Mouse (Mus musculus): Measurements from ENCODE around the gene Plekhm2. TPM values are rescaled to one million over a fixed set of nuclear protein-coding genes. Genes with fewer than 3 reads are reported as not detected.

The Plekhm2 gene
- polyA plus RNA-seq, 1 experiment from 2014 or later = 3.5 TPM

DNA sequence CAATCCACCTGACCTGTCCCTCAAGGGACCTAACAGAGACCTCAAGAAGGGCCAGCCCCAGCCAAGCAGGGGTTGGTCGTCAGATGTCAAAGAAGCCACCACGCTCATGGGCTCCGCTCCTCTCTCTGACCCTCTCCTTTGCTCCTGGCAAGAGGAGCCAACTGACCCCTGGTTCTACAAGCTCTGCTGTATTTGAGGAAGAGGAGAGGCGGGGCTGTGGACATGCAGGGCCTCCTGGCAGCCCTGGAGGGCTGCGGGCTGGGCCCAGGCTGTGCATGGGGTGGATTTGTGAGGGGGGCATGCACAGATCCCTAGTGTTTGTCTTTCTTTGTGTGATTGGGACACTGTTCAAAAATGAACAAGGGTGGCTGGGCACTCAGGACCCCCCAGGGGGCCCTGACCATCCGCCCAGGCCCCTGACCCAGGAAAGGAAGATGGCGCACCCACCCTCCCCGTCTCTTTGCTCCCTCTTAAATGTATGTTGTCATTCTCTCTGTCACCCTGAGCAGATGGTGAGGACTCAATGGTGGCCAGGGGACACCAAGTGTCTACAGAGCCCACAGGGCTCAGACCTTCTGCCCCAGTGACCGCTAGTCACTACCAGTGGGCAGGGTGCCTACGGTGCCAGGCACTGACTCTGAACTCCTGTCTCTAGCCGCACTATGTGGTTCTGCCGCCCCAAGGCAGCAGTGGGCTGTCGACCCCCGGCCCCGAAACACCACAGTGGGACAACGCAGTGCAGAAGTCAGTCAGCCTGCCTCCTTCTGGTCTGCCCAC, 38.7 kb downstream of the Plekhm2 start:
- Histone ChIP-seq H3K27me3 (ENCODE audit: control insufficient read depth, insufficient read depth, low read length) (no peaks in the 10 kb centered on the region), H3K36me3 (replicated peaks; ENCODE audit: control insufficient read depth, insufficient read depth, low read depth, low read length) (peaks cover 13% of the 10 kb centered on the region), H3K9ac (replicated peaks; ENCODE audit: low read length) (no peak overlapping the region), H3K27ac (replicated peaks; ENCODE audit: low read depth, low read length) (0 out of 2 replicates have a peak overlapping the region, but pooled peaks have one; percentile 9), H3K4me3 (ENCODE audit: low read depth, low read length) (no peak overlapping the region), H3K9me3 (replicated peaks; ENCODE audit: control insufficient read depth, low read length) (no peaks in the 10 kb centered on the region), H3K4me1 (ENCODE audit: control insufficient read depth, insufficient read depth, low read length) (no peaks in the 10 kb centered on the region), H3K4me2 (ENCODE audit: low read depth, low read length) (no peak overlapping the region)
- DNase-seq (ENCODE audit: low spot score) = no peak
- ATAC-seq (replicated peaks; ENCODE audit: insufficient number of reproducible peaks, low FRiP score, low TSS enrichment, low read depth) = no peak
- WGBS = 88% methylated on average over 16 of the region's 16 CpGs

GRCm38 (mm10) chr4:141624983-141625773, 39.5 kb downstream of the Plekhm2 start:
- Histone ChIP-seq H3K4me3 (ENCODE audit: low read depth, low read length) (no peak overlapping the region), H3K4me2 (ENCODE audit: low read depth, low read length) (no peak overlapping the region), H3K4me1 (ENCODE audit: control insufficient read depth, insufficient read depth, low read length) (no peaks in the 10 kb centered on the region), H3K9me3 (replicated peaks; ENCODE audit: control insufficient read depth, low read length) (no peaks in the 10 kb centered on the region), H3K27ac (replicated peaks; ENCODE audit: low read depth, low read length) (no peak overlapping the region), H3K27me3 (ENCODE audit: control insufficient read depth, insufficient read depth, low read length) (no peaks in the 10 kb centered on the region), H3K36me3 (replicated peaks; ENCODE audit: control insufficient read depth, insufficient read depth, low read depth, low read length) (peaks cover 11% of the 10 kb centered on the region), H3K9ac (replicated peaks; ENCODE audit: low read length) (no peak overlapping the region)
- ATAC-seq (replicated peaks; ENCODE audit: insufficient number of reproducible peaks, low FRiP score, low TSS enrichment, low read depth) = no peak
- DNase-seq (ENCODE audit: low spot score) = peak; percentile 40
- WGBS = 71% methylated on average over 19 of the region's 19 CpGs

DNA sequence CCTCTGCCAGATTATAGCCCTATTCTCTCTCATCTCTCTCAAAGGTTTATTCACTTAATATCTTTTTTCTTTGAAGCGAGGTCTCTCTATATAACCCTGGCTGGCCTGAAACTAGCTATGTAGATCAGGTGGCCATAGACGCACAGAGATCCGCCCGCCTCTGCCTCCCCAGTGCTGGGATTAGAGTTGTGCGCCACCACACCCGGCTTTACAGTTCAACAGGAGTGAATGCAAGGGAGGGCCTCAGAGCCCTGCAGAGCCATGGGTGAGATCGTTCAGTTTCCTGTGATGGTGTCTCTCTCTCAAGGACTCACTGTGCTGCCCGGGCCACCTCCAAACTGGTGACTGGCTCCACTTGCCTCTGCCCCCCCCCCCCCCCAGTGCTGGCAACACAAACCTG, 40.6 kb downstream of the Plekhm2 start:
- Histone ChIP-seq H3K9ac (replicated peaks; ENCODE audit: low read length) (no peak overlapping the region), H3K4me2 (ENCODE audit: low read depth, low read length) (no peak overlapping the region), H3K4me1 (ENCODE audit: control insufficient read depth, insufficient read depth, low read length) (no peaks in the 10 kb centered on the region), H3K9me3 (replicated peaks; ENCODE audit: control insufficient read depth, low read length) (no peaks in the 10 kb centered on the region), H3K27me3 (ENCODE audit: control insufficient read depth, insufficient read depth, low read length) (no peaks in the 10 kb centered on the region), H3K4me3 (ENCODE audit: low read depth, low read length) (no peak overlapping the region), H3K27ac (replicated peaks; ENCODE audit: low read depth, low read length) (no peak overlapping the region), H3K36me3 (replicated peaks; ENCODE audit: control insufficient read depth, insufficient read depth, low read depth, low read length) (peaks cover 5% of the 10 kb centered on the region)
- DNase-seq (ENCODE audit: low spot score) = no peak
- ATAC-seq (replicated peaks; ENCODE audit: insufficient number of reproducible peaks, low FRiP score, low TSS enrichment, low read depth) = no peak
- 93% methylated on average over 8 of the region's 8 CpGs for WGBS

- no peaks in the 10 kb centered on the region for H3K4me1 ChIP-seq (ENCODE audit: control insufficient read depth, insufficient read depth, low read length)
- H3K4me3 ChIP-seq (ENCODE audit: low read depth, low read length) = no peak within 1 kb of the TSS
- no peak within 1 kb of the TSS for H3K9ac ChIP-seq (replicated peaks; ENCODE audit: low read length)
- H3K4me2 ChIP-seq (ENCODE audit: low read depth, low read length) = no peak within 1 kb of the TSS
- H3K27ac ChIP-seq (replicated peaks; ENCODE audit: low read depth, low read length) = no peak within 1 kb of the TSS
- H3K27me3 ChIP-seq (ENCODE audit: control insufficient read depth, insufficient read depth, low read length) = no peaks in the 10 kb centered on the region
- ATAC-seq (replicated peaks; ENCODE audit: insufficient number of reproducible peaks, low FRiP score, low TSS enrichment, low read depth) (no peak), DNase-seq (ENCODE audit: low spot score) (no peak)
- 40% methylated on average over 1 of the region's 1 CpGs for WGBS
- no peaks in the 10 kb centered on the region for H3K9me3 ChIP-seq (replicated peaks; ENCODE audit: control insufficient read depth, low read length)
- H3K36me3 ChIP-seq (replicated peaks; ENCODE audit: control insufficient read depth, insufficient read depth, low read depth, low read length) = peaks cover 4% of the 10 kb centered on the region
Observed at GRCm38 (mm10) chr4:141623666-141624065, 41.0 kb downstream of the Plekhm2 start, which contains the start of gene Slc25a34. Gene Slc25a34, minus strand, starts transcription at chr4:141623821.

DNA sequence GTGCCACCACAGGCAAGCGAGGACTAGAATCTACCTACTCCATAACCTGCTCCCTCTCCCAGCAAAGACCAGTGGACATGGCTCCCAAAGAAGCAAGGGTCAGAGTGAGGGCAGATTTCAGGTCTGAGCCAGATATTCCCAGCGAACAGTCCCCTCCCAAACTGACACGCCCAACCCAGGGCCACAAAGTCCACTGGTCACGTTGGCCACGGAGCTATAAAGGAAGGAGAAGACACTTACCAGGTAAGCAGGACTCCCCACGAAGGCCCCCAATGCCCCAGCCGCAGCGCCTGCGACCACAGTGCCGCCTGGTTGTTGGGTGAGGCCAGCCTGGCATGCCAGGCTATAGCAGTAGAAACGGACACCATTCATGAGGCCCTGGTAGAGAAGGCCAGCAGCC, 41.7 kb downstream of the Plekhm2 start:
- ATAC-seq (replicated peaks; ENCODE audit: insufficient number of reproducible peaks, low FRiP score, low TSS enrichment, low read depth) (no peak), DNase-seq (ENCODE audit: low spot score) (no peak)
- H3K27me3 ChIP-seq (ENCODE audit: control insufficient read depth, insufficient read depth, low read length) = no peaks in the 10 kb centered on the region
- no peak overlapping the region for H3K4me2 ChIP-seq (ENCODE audit: low read depth, low read length)
- no peak overlapping the region for H3K4me3 ChIP-seq (ENCODE audit: low read depth, low read length)
- no peaks in the 10 kb centered on the region for H3K9me3 ChIP-seq (replicated peaks; ENCODE audit: control insufficient read depth, low read length)
- H3K27ac ChIP-seq (replicated peaks; ENCODE audit: low read depth, low read length) = no peak overlapping the region
- no peaks in the 10 kb centered on the region for H3K4me1 ChIP-seq (ENCODE audit: control insufficient read depth, insufficient read depth, low read length)
- H3K36me3 ChIP-seq (replicated peaks; ENCODE audit: control insufficient read depth, insufficient read depth, low read depth, low read length) = peaks cover 4% of the 10 kb centered on the region
- 91% methylated on average over 11 of the region's 11 CpGs for WGBS
- H3K9ac ChIP-seq (replicated peaks; ENCODE audit: low read length) = no peak overlapping the region

DNA sequence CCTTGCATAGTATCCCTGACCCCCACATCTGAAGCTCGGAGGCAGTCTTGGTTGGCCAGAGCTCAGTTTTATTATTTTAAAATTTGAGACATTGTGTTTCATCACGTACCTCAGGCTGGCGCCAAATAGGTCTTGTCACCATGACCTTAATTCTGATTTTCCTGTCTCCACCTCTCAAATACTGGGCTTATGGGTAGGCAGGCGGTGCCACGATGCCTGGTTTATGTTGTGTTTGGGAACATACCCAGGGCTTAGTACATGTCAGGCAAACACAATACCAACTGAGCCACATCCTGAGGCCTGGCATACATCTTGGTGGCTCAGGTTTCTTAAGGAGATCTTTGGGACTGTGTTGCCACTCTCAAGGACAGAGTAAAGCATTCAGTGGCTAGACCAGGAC, 42.1 kb downstream of the Plekhm2 start:
- peaks cover 2% of the 10 kb centered on the region for H3K36me3 ChIP-seq (replicated peaks; ENCODE audit: control insufficient read depth, insufficient read depth, low read depth, low read length)
- H3K4me2 ChIP-seq (ENCODE audit: low read depth, low read length) = no peak overlapping the region
- no peaks in the 10 kb centered on the region for H3K9me3 ChIP-seq (replicated peaks; ENCODE audit: control insufficient read depth, low read length)
- ATAC-seq (replicated peaks; ENCODE audit: insufficient number of reproducible peaks, low FRiP score, low TSS enrichment, low read depth) (no peak), DNase-seq (ENCODE audit: low spot score) (no peak)
- 78% methylated on average over 5 of the region's 5 CpGs for WGBS
- H3K4me3 ChIP-seq (ENCODE audit: low read depth, low read length) = no peak overlapping the region
- peaks cover 2% of the 10 kb centered on the region; the same call in 1 of the 2 replicates for H3K4me1 ChIP-seq (ENCODE audit: control insufficient read depth, insufficient read depth, low read length)
- H3K9ac ChIP-seq (replicated peaks; ENCODE audit: low read length) = no peak overlapping the region
- H3K27ac ChIP-seq (replicated peaks; ENCODE audit: low read depth, low read length) = no peak overlapping the region
- H3K27me3 ChIP-seq (ENCODE audit: control insufficient read depth, insufficient read depth, low read length) = no peaks in the 10 kb centered on the region

- Histone ChIP-seq H3K4me2 (ENCODE audit: low read depth, low read length) (no peak overlapping the region), H3K4me3 (ENCODE audit: low read depth, low read length) (no peak overlapping the region), H3K27me3 (ENCODE audit: control insufficient read depth, insufficient read depth, low read length) (no peaks in the 10 kb centered on the region), H3K36me3 (replicated peaks; ENCODE audit: control insufficient read depth, insufficient read depth, low read depth, low read length) (no peaks in the 10 kb centered on the region; the same call in 1 of the 2 replicates), H3K27ac (replicated peaks; ENCODE audit: low read depth, low read length) (no peak overlapping the region), H3K9ac (replicated peaks; ENCODE audit: low read length) (no peak overlapping the region), H3K4me1 (ENCODE audit: control insufficient read depth, insufficient read depth, low read length) (peaks cover 5% of the 10 kb centered on the region; the same call in 1 of the 2 replicates), H3K9me3 (replicated peaks; ENCODE audit: control insufficient read depth, low read length) (no peaks in the 10 kb centered on the region)
- ATAC-seq (replicated peaks; ENCODE audit: insufficient number of reproducible peaks, low FRiP score, low TSS enrichment, low read depth) (no peak), DNase-seq (ENCODE audit: low spot score) (no peak)
- WGBS = 77% methylated on average over 8 of the region's 8 CpGs
Observed at GRCm38 (mm10) chr4:141622091-141622490, 42.6 kb downstream of the Plekhm2 start.

GRCm38 (mm10) chr4:141621297-141621696, 43.4 kb downstream of the Plekhm2 start:
- H3K27me3 ChIP-seq (ENCODE audit: control insufficient read depth, insufficient read depth, low read length) = no peaks in the 10 kb centered on the region
- no peak overlapping the region for H3K4me3 ChIP-seq (ENCODE audit: low read depth, low read length)
- DNase-seq (ENCODE audit: low spot score) (no peak), ATAC-seq (replicated peaks; ENCODE audit: insufficient number of reproducible peaks, low FRiP score, low TSS enrichment, low read depth) (no peak)
- no peaks in the 10 kb centered on the region; the same call in 1 of the 2 replicates for H3K36me3 ChIP-seq (replicated peaks; ENCODE audit: control insufficient read depth, insufficient read depth, low read depth, low read length)
- no peaks in the 10 kb centered on the region for H3K9me3 ChIP-seq (replicated peaks; ENCODE audit: control insufficient read depth, low read length)
- H3K9ac ChIP-seq (replicated peaks; ENCODE audit: low read length) = no peak overlapping the region
- H3K4me1 ChIP-seq (ENCODE audit: control insufficient read depth, insufficient read depth, low read length) = peaks cover 5% of the 10 kb centered on the region; the same call in 1 of the 2 replicates
- WGBS = 86% methylated on average over 8 of the region's 8 CpGs
- H3K27ac ChIP-seq (replicated peaks; ENCODE audit: low read depth, low read length) = no peak overlapping the region
- no peak overlapping the region for H3K4me2 ChIP-seq (ENCODE audit: low read depth, low read length)

Data from embryonic facial prominence, embryonic 11.5 days (tissue).